Mouse (Mus musculus) hindbrain, embryonic 16.5 days (tissue): ENCODE results near the gene Arl8b. TPM values are rescaled to one million over a fixed set of nuclear protein-coding genes. Genes with fewer than 3 reads are reported as not detected.

ENCODE experiments used
- ATAC-seq: fragments of 200-750 bp; cut with Nextera tagmentation; 2 replicates; pipeline ENCODE4 v1.8.0; 2017; ENCODE audit warnings: moderate TSS enrichment, moderate library complexity
- H3K27ac ChIP-seq: fragments of 300-500 bp; sonication (generic); 2 replicates; pipeline ENCODE4 v1.5.1; 2014; ENCODE audit warnings: low read depth, mild to moderate bottlenecking, control low read depth, low read length, moderate library complexity
- H3K27me3 ChIP-seq: fragments of 300-500 bp; sonication (generic); replicated peaks from 2 replicates; pipeline ENCODE4 v1.6.1; 2014; ENCODE audit warnings: low read length; ENCODE audit not compliant: control insufficient read depth, insufficient read depth
- H3K36me3 ChIP-seq: fragments of 300-500 bp; sonication (generic); 2 replicates; pipeline ENCODE4 v1.6.1; 2014; ENCODE audit warnings: mild to moderate bottlenecking, low read length, moderate library complexity, mixed read lengths; ENCODE audit not compliant: control insufficient read depth, insufficient read depth
- H3K4me1 ChIP-seq: fragments of 300-500 bp; sonication (generic); 2 replicates; pipeline ENCODE4 v1.6.1; 2014; ENCODE audit warnings: low read depth, low read length; ENCODE audit not compliant: control insufficient read depth, insufficient read depth
- H3K4me2 ChIP-seq: fragments of 300-500 bp; sonication (generic); 2 replicates; pipeline ENCODE4 v1.6.1; 2014; ENCODE audit warnings: mild to moderate bottlenecking, low read length, control low read depth, moderate library complexity
- H3K4me3 ChIP-seq: fragments of 300-500 bp; sonication (generic); 2 replicates; pipeline ENCODE4 v1.5.1; 2014; ENCODE audit warnings: mild to moderate bottlenecking, low read length, control low read depth, moderate library complexity
- H3K9ac ChIP-seq: fragments of 300-500 bp; sonication (generic); 2 replicates; pipeline ENCODE4 v1.6.1; 2014; ENCODE audit warnings: low read depth, mild to moderate bottlenecking, control low read depth, low read length, moderate library complexity
- H3K9me3 ChIP-seq: fragments of 300-500 bp; sonication (generic); 2 replicates; pipeline ENCODE4 v1.6.1; 2014; ENCODE audit warnings: mild to moderate bottlenecking, low read length, moderate library complexity; ENCODE audit not compliant: control insufficient read depth
- WGBS: fragments of 180-500 bp; shearing (Covaris S2); extraction: QIAGEN DNeasy Blood & Tissue Kit; methylation state at CpG from one replicate; pipeline ENCODE4 v1.1.7; 2014; 5-methylcytosine and 5-hydroxymethylcytosine counted together
- polyA plus RNA-seq: library from polyadenylated mRNA; unstranded; fragments of >200 nt; fragmentation: Nextera tagmentation; extraction: Ambion mirVana; gene quantifications from 2 replicates; pipeline ENCODE4 v1.2.1, GENCODE M21; 2015

Gene Arl8b
- polyA plus RNA-seq, 1 experiment from 2014 or later: 113 TPM

- Histone ChIP-seq H3K4me1 (no peaks in the 10 kb centered on the region; the same call in 1 of the 2 replicates), H3K4me3 (no peak overlapping the region), H3K9me3 (no peaks in the 10 kb centered on the region), H3K9ac (no peak overlapping the region), H3K36me3 (no peaks in the 10 kb centered on the region), H3K27ac (no peak overlapping the region), H3K4me2 (no peak overlapping the region), H3K27me3 (no peaks in the 10 kb centered on the region)
- WGBS: 89% methylated on average over 4 of the region's 4 CpGs
- ATAC-seq: no peak
These were observed 55.1 kb downstream of the Arl8b start for GRCm38 (mm10) chr6:108837958-108838357.

DNA sequence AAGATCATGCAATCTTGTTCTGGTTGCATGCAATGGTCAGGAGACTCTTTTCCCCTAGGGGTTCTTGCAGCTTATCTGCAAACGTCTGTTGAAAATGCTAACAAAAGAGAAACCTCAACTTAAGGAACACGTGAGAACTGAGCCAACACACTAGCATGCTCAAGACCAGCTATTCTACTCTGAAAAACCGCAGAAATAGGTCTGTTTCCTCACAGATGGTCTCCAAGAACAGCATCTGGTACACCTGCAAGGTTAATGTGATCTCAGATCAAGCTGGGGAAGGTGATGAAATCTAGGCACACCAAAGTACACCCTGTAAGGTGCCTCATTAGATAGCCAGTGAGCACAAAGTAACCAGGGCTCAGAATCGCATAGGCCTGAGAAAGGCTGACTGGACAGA, 56.5 kb downstream of the Arl8b start:
- Histone ChIP-seq H3K27ac (no peak overlapping the region), H3K9ac (no peak overlapping the region), H3K36me3 (no peaks in the 10 kb centered on the region; the same call in 1 of the 2 replicates), H3K9me3 (no peaks in the 10 kb centered on the region), H3K4me1 (no peaks in the 10 kb centered on the region; the same call in 1 of the 2 replicates), H3K27me3 (no peaks in the 10 kb centered on the region), H3K4me2 (no peak overlapping the region), H3K4me3 (no peak overlapping the region)
- no peak for ATAC-seq
- WGBS: 89% methylated on average over 4 of the region's 4 CpGs

DNA sequence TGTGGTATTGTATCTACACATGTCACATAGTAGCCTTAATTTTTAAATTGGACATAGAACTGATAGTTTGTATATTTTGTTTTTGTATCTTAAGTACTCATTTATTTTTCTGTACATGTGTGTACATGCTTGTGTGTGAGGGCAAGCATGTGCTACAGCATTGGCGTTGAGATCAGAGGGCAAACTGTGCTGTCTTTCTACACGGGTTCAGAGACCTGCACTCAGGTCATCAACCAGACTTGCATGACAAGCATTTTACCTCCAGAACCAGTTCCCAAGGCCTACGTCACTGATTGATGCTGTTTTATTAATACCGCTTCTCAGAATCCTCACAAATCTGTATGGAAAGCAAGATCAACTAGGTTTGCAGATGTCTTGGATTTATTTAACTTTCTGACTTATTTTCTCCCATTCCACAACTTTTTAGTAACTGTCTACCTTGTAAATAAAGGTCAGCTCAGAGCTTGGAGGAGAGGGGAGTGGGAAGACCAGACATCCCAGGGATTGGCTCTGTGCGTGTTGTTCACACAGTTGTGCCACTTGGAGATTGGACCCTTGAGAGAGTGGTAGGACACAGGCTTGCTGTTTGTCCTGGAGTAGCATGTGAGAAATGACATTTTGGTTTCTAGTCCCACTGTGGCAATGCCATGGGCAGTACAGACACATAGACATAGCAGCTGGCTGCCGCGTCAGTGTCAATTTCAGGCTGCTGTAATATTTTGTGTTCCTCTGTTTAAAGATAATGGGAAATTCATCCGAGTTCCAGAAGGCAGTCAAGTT, 58.2 kb downstream of the Arl8b start:
- Histone ChIP-seq H3K9ac (no peak overlapping the region), H3K36me3 (no peaks in the 10 kb centered on the region; the same call in 1 of the 2 replicates), H3K9me3 (no peaks in the 10 kb centered on the region), H3K27me3 (no peaks in the 10 kb centered on the region), H3K4me1 (no peaks in the 10 kb centered on the region), H3K4me3 (no peak overlapping the region), H3K27ac (no peak overlapping the region), H3K4me2 (no peak overlapping the region)
- WGBS: 96% methylated on average over 8 of the region's 8 CpGs
- no peak for ATAC-seq

DNA sequence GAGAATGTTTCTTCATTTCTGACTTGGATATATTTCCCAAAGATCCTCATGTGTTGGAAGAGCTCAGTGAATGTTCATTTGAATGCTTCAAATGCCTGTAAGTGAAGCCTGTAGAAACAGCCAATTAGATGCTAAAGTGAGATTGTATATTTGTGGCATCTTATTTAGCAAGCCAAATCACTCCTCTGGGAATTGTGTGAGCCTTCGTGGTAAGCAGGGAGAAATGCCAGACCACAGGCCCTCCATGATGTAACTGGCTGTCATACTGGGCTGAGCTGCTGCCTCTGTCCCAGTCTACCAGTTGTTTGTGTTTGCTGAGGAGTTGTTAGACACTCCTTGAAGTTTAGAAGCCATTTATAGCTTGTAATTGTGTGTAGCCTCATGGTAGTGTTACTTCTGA, 60.8 kb downstream of the Arl8b start:
- no peak for ATAC-seq
- Histone ChIP-seq H3K36me3 (no peaks in the 10 kb centered on the region; the same call in 1 of the 2 replicates), H3K27ac (no peak overlapping the region), H3K9ac (no peak overlapping the region), H3K9me3 (no peaks in the 10 kb centered on the region), H3K4me3 (no peak overlapping the region), H3K4me1 (no peaks in the 10 kb centered on the region), H3K4me2 (no peak overlapping the region), H3K27me3 (no peaks in the 10 kb centered on the region)
- WGBS: 53% methylated on average over 1 of the region's 1 CpGs

GRCm38 (mm10) chr6:108844093-108844492, 61.2 kb downstream of the Arl8b start:
- Histone ChIP-seq H3K4me2 (no peak overlapping the region), H3K36me3 (no peaks in the 10 kb centered on the region; the same call in 1 of the 2 replicates)

DNA sequence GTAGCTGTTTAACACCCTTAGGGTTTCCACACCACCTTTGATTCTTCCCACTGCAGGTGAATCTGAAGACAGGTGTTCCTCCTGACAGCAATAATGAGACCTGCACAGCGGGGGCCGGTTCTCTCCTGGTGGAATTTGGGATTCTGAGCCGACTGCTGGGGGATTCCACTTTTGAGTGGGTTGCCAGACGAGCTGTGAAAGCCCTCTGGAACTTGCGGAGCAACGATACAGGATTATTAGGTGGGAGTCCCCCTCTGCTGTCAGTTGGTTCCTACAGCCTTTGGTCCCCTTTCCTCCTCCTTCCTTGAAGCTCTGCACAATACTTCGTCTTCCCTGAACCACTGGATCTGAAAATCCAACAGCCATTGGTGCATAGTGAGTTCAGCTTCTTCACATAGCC, 61.9 kb downstream of the Arl8b start:
- no peak for ATAC-seq
- H3K27ac ChIP-seq: no peak overlapping the region
- no peaks in the 10 kb centered on the region for H3K27me3 ChIP-seq
- peaks cover 2% of the 10 kb centered on the region for H3K36me3 ChIP-seq
- no peak overlapping the region for H3K4me3 ChIP-seq
- no peak overlapping the region for H3K4me2 ChIP-seq
- 89% methylated on average over 7 of the region's 7 CpGs for WGBS
- H3K9ac ChIP-seq: no peak overlapping the region
- H3K9me3 ChIP-seq: no peaks in the 10 kb centered on the region
- no peaks in the 10 kb centered on the region for H3K4me1 ChIP-seq

More at GRCm38 (mm10) chr6:108844093-108844492, 61.2 kb downstream of the Arl8b start:
- no peak for ATAC-seq
- 85% methylated on average over 3 of the region's 3 CpGs for WGBS
- H3K9me3 ChIP-seq: no peaks in the 10 kb centered on the region
- H3K27ac ChIP-seq: no peak overlapping the region
- H3K27me3 ChIP-seq: no peaks in the 10 kb centered on the region
- no peaks in the 10 kb centered on the region for H3K4me1 ChIP-seq
- H3K9ac ChIP-seq: no peak overlapping the region
- H3K4me3 ChIP-seq: no peak overlapping the region

DNA sequence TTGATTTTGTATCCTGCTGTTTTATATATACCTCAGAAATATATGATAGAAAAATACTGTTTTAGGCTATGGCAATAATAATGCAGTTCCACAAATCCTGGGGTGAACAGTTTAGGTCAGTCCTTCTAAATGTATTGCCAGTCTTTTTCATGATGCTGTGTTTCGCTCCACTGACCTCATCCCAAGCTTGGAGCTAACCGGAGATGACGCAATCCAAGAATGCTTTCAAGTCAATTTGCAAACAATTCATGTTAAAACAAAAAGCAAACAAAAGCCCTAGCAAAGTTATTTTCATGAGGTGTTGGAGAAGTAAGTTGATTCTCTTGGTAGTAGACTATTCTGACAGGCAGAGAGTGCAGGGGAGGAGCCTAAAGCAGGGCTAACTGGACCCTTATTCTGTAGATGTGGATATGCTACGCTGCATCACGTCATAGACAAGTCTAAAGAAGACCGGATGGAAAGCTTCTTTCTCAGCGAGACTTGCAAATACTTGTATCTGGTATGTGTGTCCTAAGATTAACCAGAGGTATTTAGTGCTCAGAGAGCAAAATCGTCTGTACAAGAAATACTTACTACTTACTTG, 69.3 kb downstream of the Arl8b start:
- Histone ChIP-seq H3K4me3 (no peak overlapping the region), H3K4me1 (no peaks in the 10 kb centered on the region), H3K36me3 (peaks cover 30% of the 10 kb centered on the region), H3K9me3 (no peaks in the 10 kb centered on the region), H3K27me3 (no peaks in the 10 kb centered on the region), H3K4me2 (no peak overlapping the region), H3K9ac (no peak overlapping the region), H3K27ac (no peak overlapping the region)
- 94% methylated on average over 8 of the region's 8 CpGs for WGBS
- ATAC-seq: no peak

DNA sequence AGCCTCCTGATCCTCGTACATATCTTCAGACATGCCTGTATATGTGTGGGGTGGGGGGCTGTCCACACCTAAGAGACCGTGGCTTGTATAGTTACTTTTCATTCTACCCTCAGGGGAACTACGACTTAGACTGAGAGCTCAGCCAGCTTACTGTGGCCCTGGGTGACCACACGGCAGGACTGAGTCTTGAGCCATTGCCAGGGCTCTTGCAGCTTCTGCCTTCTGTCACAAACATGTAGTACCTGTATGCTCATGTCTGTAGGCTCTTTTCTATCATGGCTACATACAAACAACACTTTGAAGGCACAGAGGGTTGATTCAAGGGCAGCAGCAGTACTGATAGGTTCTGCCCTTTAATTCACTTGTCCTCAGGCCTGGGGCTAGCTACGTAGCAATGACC, 70.1 kb downstream of the Arl8b start:
- Histone ChIP-seq H3K9me3 (no peaks in the 10 kb centered on the region), H3K9ac (no peak overlapping the region), H3K4me3 (no peak overlapping the region), H3K36me3 (peaks cover 32% of the 10 kb centered on the region), H3K4me2 (no peak overlapping the region), H3K4me1 (no peaks in the 10 kb centered on the region), H3K27me3 (no peaks in the 10 kb centered on the region), H3K27ac (no peak overlapping the region)
- 96% methylated on average over 5 of the region's 5 CpGs for WGBS
- ATAC-seq: no peak

GRCm38 (mm10) chr6:108858583-108858982, 75.7 kb downstream of the Arl8b start:
- no peaks in the 10 kb centered on the region for H3K4me1 ChIP-seq
- peaks cover 6% of the 10 kb centered on the region for H3K9me3 ChIP-seq
- no peaks in the 10 kb centered on the region for H3K27me3 ChIP-seq
- no peak overlapping the region for H3K27ac ChIP-seq
- 96% methylated on average over 9 of the region's 9 CpGs for WGBS
- H3K4me2 ChIP-seq: no peak overlapping the region
- H3K9ac ChIP-seq: no peak overlapping the region
- no peak overlapping the region for H3K4me3 ChIP-seq
- H3K36me3 ChIP-seq: peaks cover 19% of the 10 kb centered on the region
- no peak for ATAC-seq
